Mouse (Mus musculus) intestine, embryonic 16.5 days (tissue): ENCODE results near the gene Rasgrf2. TPM values are rescaled to one million over a fixed set of nuclear protein-coding genes. Genes with fewer than 3 reads are reported as not detected.

Source experiments
- ATAC-seq: fragments of 200-750 bp; cut with Nextera tagmentation; 2 replicates; pipeline ENCODE4 v1.8.0; 2017; ENCODE audit warnings: moderate TSS enrichment, moderate library complexity
- H3K27ac ChIP-seq: fragments of 300-500 bp; sonication (generic); 2 replicates; pipeline ENCODE4 v1.5.1; 2014; ENCODE audit warnings: mild to moderate bottlenecking, low read length
- H3K27me3 ChIP-seq: fragments of 300-500 bp; sonication (generic); replicated peaks from 2 replicates; pipeline ENCODE4 v1.6.1; 2014; ENCODE audit warnings: low read length, control low read depth, mixed read lengths; ENCODE audit not compliant: control insufficient read depth, insufficient read depth
- H3K36me3 ChIP-seq: fragments of 300-500 bp; sonication (generic); 2 replicates; pipeline ENCODE4 v1.6.1; 2014; ENCODE audit warnings: low read length, control low read depth; ENCODE audit not compliant: control insufficient read depth, insufficient read depth
- H3K4me1 ChIP-seq: fragments of 300-500 bp; sonication (generic); 2 replicates; pipeline ENCODE4 v1.6.1; 2014; ENCODE audit warnings: low read length, control low read depth, mixed read lengths; ENCODE audit not compliant: control insufficient read depth, insufficient read depth
- H3K4me2 ChIP-seq: fragments of 300-500 bp; sonication (generic); 2 replicates; pipeline ENCODE4 v1.6.1; 2014; ENCODE audit warnings: low read depth, low read length, control low read depth
- H3K4me3 ChIP-seq: fragments of 300-500 bp; sonication (generic); 2 replicates; pipeline ENCODE4 v1.5.1; 2014; ENCODE audit warnings: mild to moderate bottlenecking, low read length
- H3K9ac ChIP-seq: fragments of 300-500 bp; sonication (generic); 2 replicates; pipeline ENCODE4 v1.6.1; 2014; ENCODE audit warnings: low read depth, low read length
- H3K9me3 ChIP-seq: fragments of 300-500 bp; sonication (generic); 2 replicates; pipeline ENCODE4 v1.6.1; 2016; ENCODE audit warnings: low read length, control low read depth; ENCODE audit not compliant: control insufficient read depth
- WGBS: fragments of 180-500 bp; shearing (Covaris S2); extraction: QIAGEN DNeasy Blood & Tissue Kit; methylation state at CpG from one replicate; pipeline ENCODE4 v1.1.7; 2014; 5-methylcytosine and 5-hydroxymethylcytosine counted together
- polyA plus RNA-seq: library from polyadenylated mRNA; unstranded; fragments of >200 nt; fragmentation: Nextera tagmentation; extraction: Ambion mirVana; gene quantifications from 2 replicates; pipeline ENCODE4 v1.2.1, GENCODE M21; 2015

The Rasgrf2 gene
- polyA plus RNA-seq, 1 experiment from 2014 or later: 3.2 TPM

DNA sequence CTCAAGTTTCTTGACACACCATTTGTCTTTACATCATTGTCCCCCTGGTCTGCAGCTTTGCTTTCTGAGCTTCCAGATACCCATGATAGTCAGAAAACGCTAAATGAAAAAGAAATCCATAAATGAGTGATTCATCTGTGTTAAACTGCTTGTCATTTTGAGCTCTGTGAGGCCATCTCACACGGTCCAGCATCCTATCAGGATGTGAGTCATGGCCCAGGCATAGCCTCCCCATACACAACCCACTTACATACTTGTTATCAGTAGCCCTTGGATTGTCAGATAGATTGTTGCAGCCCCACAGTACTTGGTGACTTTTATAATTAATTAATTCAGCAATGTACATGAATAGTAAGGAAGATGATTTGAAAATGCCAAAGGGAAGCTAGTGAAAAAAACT is 63.6 kb downstream of the Rasgrf2 start:
- ATAC-seq: no peak
- Histone ChIP-seq H3K9ac (no peak overlapping the region), H3K4me1 (no peaks in the 10 kb centered on the region), H3K4me2 (no peak overlapping the region), H3K36me3 (no peaks in the 10 kb centered on the region), H3K27ac (no peak overlapping the region), H3K4me3 (no peak overlapping the region), H3K27me3 (no peaks in the 10 kb centered on the region), H3K9me3 (no peaks in the 10 kb centered on the region)
- WGBS: 73% methylated on average over 2 of the region's 2 CpGs

- Histone ChIP-seq H3K9ac (no peak overlapping the region), H3K4me2 (no peak overlapping the region), H3K27ac (no peak overlapping the region), H3K27me3 (no peaks in the 10 kb centered on the region), H3K4me3 (no peak overlapping the region), H3K4me1 (no peaks in the 10 kb centered on the region), H3K9me3 (no peaks in the 10 kb centered on the region), H3K36me3 (no peaks in the 10 kb centered on the region)
- ATAC-seq: no peak
- WGBS: 94% methylated on average over 12 of the region's 12 CpGs
These were observed 77.7 kb downstream of the Rasgrf2 start for GRCm38 (mm10) chr13:92053748-92054147.

- Histone ChIP-seq H3K4me1 (no peaks in the 10 kb centered on the region), H3K4me3 (no peak overlapping the region), H3K27me3 (no peaks in the 10 kb centered on the region), H3K36me3 (no peaks in the 10 kb centered on the region), H3K27ac (no peak overlapping the region), H3K4me2 (no peak overlapping the region), H3K9ac (no peak overlapping the region), H3K9me3 (no peaks in the 10 kb centered on the region)
- 75% methylated on average over 3 of the region's 3 CpGs for WGBS
- ATAC-seq: no peak
These were observed 78.5 kb downstream of the Rasgrf2 start for GRCm38 (mm10) chr13:92053001-92053400.

GRCm38 (mm10) chr13:92051216-92051615 is 80.2 kb downstream of the Rasgrf2 start:
- Histone ChIP-seq H3K9ac (no peak overlapping the region), H3K4me2 (no peak overlapping the region), H3K27ac (no peak overlapping the region), H3K4me3 (no peak overlapping the region), H3K36me3 (no peaks in the 10 kb centered on the region), H3K4me1 (no peaks in the 10 kb centered on the region), H3K27me3 (no peaks in the 10 kb centered on the region), H3K9me3 (no peaks in the 10 kb centered on the region)
- no peak for ATAC-seq
- 79% methylated on average over 3 of the region's 3 CpGs for WGBS

GRCm38 (mm10) chr13:92041584-92042563 is 89.6 kb downstream of the Rasgrf2 start:
- Histone ChIP-seq H3K4me1 (peaks cover 8% of the 10 kb centered on the region), H3K4me3 (no peak overlapping the region), H3K9me3 (no peaks in the 10 kb centered on the region), H3K36me3 (no peaks in the 10 kb centered on the region), H3K27me3 (no peaks in the 10 kb centered on the region), H3K4me2 (0 out of 2 replicates have a peak overlapping the region, but pooled peaks have one; percentile 7), H3K9ac (no peak overlapping the region), H3K27ac (peak overlapping the region; percentile 46)
- WGBS: 37% methylated on average over 8 of the region's 8 CpGs
- ATAC-seq: peak; percentile 95

- Histone ChIP-seq H3K4me3 (no peak overlapping the region), H3K4me1 (no peaks in the 10 kb centered on the region), H3K9me3 (no peaks in the 10 kb centered on the region), H3K27me3 (no peaks in the 10 kb centered on the region), H3K4me2 (no peak overlapping the region), H3K27ac (no peak overlapping the region), H3K36me3 (no peaks in the 10 kb centered on the region), H3K9ac (no peak overlapping the region)
- no peak for ATAC-seq
- 91% methylated on average over 24 of the region's 24 CpGs for WGBS
These were observed 100.9 kb downstream of the Rasgrf2 start for GRCm38 (mm10) chr13:92030364-92031057.

DNA sequence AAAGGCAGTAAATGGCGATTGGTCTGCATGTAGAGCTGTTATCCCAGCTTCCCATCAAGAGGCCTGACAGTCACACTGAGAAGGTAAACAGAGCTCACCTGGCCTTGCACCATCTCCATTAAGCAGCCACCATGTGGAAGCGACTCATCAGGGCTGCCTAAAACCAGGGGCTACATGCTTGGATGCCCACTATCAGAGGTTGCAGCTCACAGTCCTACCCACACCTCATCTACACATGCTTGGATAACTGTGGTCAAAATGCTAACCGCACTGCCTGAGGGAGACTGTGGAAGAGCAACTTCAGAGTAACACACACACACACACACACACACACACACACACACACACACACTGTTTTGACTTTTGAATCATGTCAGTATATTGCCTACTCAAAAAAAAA is 101.8 kb downstream of the Rasgrf2 start:
- H3K27me3 ChIP-seq: no peaks in the 10 kb centered on the region
- H3K36me3 ChIP-seq: no peaks in the 10 kb centered on the region
- ATAC-seq: no peak
- WGBS: 77% methylated on average over 3 of the region's 3 CpGs
- H3K27ac ChIP-seq: no peak overlapping the region
- no peak overlapping the region for H3K4me3 ChIP-seq
- no peaks in the 10 kb centered on the region for H3K4me1 ChIP-seq
- H3K4me2 ChIP-seq: no peak overlapping the region
- H3K9ac ChIP-seq: no peak overlapping the region
- H3K9me3 ChIP-seq: no peaks in the 10 kb centered on the region

- Histone ChIP-seq H3K36me3 (no peaks in the 10 kb centered on the region), H3K27me3 (no peaks in the 10 kb centered on the region), H3K9ac (no peak overlapping the region), H3K4me2 (no peak overlapping the region), H3K4me1 (no peaks in the 10 kb centered on the region), H3K4me3 (no peak overlapping the region), H3K27ac (no peak overlapping the region), H3K9me3 (no peaks in the 10 kb centered on the region)
- 94% methylated on average over 5 of the region's 5 CpGs for WGBS
- no peak for ATAC-seq
These were observed 103.5 kb downstream of the Rasgrf2 start for GRCm38 (mm10) chr13:92027951-92028350.

GRCm38 (mm10) chr13:92026651-92027050 is 104.8 kb downstream of the Rasgrf2 start:
- H3K9ac ChIP-seq: no peak overlapping the region
- 71% methylated on average over 2 of the region's 2 CpGs for WGBS
- no peak overlapping the region for H3K4me3 ChIP-seq
- ATAC-seq: no peak
- no peaks in the 10 kb centered on the region for H3K27me3 ChIP-seq
- H3K9me3 ChIP-seq: no peaks in the 10 kb centered on the region
- no peak overlapping the region for H3K4me2 ChIP-seq
- no peaks in the 10 kb centered on the region for H3K36me3 ChIP-seq
- H3K27ac ChIP-seq: no peak overlapping the region
- H3K4me1 ChIP-seq: no peaks in the 10 kb centered on the region
